Mouse (Mus musculus): ENCODE data around the gene Mfsd6l. TPM values are rescaled to one million over a fixed set of nuclear protein-coding genes. Genes with fewer than 3 reads are reported as not detected.

Mfsd6l gene
- polyA plus RNA-seq (2021): 0.08 TPM

DNA sequence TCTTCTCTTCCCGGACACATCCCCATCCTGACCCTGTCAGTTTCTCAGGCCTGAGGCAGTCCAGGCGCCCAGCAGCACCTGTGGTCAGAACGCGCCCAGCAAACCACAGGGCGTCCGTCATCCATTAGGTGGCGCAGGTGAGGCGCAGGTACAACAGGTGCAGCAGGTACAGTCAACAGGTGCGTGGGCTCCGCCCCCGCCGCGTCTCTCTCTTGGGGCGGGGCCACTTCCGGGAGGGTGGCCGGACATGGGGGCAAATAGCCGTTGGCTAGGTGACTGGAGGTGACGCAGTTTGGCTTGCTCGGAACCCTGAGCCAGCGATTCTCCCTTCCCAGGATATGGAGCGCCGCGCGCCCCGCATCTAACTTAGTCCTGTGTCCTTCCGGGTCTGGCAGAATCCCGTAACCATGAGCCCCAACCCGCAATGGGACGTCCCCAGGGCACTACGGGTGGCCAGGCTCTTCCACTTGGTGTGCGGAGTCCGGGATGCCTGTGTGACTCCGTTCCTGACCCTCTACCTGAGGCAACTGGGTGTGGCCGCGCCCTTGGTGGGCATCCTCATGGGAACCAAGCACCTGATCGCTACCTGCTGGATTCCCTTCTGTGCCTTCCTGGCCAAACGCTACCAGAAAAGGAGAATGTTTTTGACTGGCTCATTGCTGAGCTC is at the start of gene Mfsd6l:
TSS of gene Mfsd6l (plus strand) at position 269 of the 667 bp plus-strand sequence.
- no peak for TF ChIP-seq CTCF (IDR thresholded peaks at IDR 0.05)
- DNase-seq (ENCODE audit: low read depth, low spot score): no peak
- H3K27me3 ChIP-seq: no peaks in the 10 kb centered on the region
- CTCF ChIA-PET: interaction anchor here (1.0 kb wide), 1 partner anchor 20 kb away, joined by 3 read pairs; no protein-coding TSS in a partner anchor
- in situ Hi-C loops (cut with MboI; ENCODE audit: low pct_unique_long_range_greater_than_20kb): no loop called here
- no peak for ATAC-seq
- POLR2A ChIA-PET: no interaction called here

DNA sequence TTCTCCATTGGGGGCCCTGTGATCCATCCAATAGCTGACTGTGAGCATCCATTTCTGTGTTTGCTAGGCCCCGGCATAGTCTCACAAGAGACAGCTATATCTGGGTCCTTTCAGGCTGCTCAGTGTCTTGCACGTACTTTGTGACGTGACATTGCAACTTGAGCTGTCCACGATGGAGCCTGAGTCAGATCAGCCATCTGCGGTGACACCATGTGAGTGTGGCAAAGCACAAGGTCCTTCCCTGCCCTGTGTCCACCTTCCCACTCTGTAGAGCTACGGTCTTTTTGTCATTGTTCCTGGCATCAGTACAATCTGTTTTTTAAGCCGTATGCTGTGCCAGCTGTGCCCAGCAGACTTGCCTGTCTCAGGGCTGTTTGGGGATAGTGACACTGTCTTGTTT is 48.7 kb upstream of the Mfsd6l start:
- ChIA-PET CTCF (no interaction called here), POLR2A (interaction anchor here (0.8 kb wide), 1 partner anchor 16 kb away, joined by 3 read pairs; no protein-coding TSS in a partner anchor)
- DNase-seq (ENCODE audit: low read depth, low spot score) (no peak), ATAC-seq (no peak)
- H3K27me3 ChIP-seq: peaks cover 44% of the 10 kb centered on the region
- in situ Hi-C loops (cut with MboI; ENCODE audit: low pct_unique_long_range_greater_than_20kb): no loop called here
- TF ChIP-seq CTCF (IDR thresholded peaks at IDR 0.05): no peak

DNA sequence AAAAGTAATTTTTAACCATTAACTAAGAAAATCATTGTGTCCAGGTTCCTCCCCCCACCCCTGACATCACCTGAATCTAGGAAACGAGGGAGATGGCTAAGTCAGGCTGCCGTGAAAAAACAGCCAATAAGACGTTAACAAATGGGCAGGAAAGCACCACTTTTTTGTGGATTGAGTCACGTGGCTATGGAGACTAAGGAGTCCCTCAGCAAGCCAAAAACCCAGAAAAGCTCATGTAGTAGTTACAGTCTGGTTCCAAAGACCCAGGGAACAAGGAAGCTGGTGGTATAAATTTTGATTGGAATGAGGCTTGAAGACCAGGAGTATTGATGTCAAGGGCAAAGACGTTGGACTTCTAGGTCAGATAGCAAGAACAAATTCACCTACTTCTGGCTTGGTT is 47.4 kb upstream of the Mfsd6l start:
- no peak for ATAC-seq
- POLR2A ChIA-PET: no interaction called here
- peaks cover 54% of the 10 kb centered on the region for H3K27me3 ChIP-seq
- CTCF ChIA-PET: no interaction called here
- in situ Hi-C loops (cut with MboI; ENCODE audit: low pct_unique_long_range_greater_than_20kb): no loop called here
- no peak for DNase-seq (ENCODE audit: low read depth, low spot score)
- no peak for TF ChIP-seq CTCF (IDR thresholded peaks at IDR 0.05)

DNA sequence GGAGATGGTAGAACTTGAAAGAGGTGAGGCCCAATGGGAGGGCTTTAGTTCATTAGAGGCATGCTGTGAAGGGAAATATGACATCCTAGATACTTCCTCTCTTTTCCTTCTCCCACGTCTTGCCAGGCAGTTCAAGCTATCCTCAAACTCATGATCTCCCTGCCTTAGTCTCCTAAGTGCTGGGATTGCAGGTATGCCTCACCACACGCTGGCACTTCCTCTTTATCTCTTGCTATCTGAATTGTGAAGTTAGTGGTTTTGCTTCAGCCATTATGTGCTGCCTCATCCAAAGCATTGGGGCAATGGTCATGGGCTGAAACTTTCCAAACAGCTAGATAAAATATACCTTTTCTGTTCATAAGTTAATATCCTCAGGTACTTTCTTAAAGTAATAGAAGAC is 46.8 kb upstream of the Mfsd6l start:
- no peak for TF ChIP-seq CTCF (IDR thresholded peaks at IDR 0.05)
- ChIA-PET CTCF (no interaction called here), POLR2A (no interaction called here)
- H3K27me3 ChIP-seq: peaks cover 54% of the 10 kb centered on the region
- ATAC-seq: no peak
- no peak for DNase-seq (ENCODE audit: low read depth, low spot score)
- in situ Hi-C loops (cut with MboI; ENCODE audit: low pct_unique_long_range_greater_than_20kb): no loop called here

DNA sequence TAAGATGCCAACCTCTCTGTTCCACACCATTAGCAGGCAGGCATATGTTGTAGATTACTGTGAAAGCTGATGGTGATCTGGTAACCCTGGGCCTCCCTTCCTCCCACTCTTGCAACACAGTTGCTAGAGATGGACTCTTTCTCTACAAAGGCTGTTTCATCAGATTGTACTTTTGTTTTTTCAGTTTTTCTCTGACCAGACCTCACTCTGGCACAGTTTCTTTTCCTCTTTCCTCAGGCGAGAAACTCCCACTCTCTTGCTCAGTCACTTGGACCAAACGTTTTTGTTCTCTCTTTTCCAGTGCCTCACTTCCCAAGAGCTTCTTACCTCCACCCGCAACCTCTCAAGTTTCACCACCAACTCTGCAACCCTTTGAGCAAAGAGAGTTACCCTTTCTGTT is 42.0 kb upstream of the Mfsd6l start:
- H3K27me3 ChIP-seq: peaks cover 40% of the 10 kb centered on the region
- CTCF ChIA-PET: no interaction called here
- TF ChIP-seq CTCF (IDR thresholded peaks at IDR 0.05): no peak
- DNase-seq (ENCODE audit: low read depth, low spot score) (no peak), ATAC-seq (no peak)
- in situ Hi-C loops (cut with MboI; ENCODE audit: low pct_unique_long_range_greater_than_20kb): no loop called here
- POLR2A ChIA-PET: no interaction called here

DNA sequence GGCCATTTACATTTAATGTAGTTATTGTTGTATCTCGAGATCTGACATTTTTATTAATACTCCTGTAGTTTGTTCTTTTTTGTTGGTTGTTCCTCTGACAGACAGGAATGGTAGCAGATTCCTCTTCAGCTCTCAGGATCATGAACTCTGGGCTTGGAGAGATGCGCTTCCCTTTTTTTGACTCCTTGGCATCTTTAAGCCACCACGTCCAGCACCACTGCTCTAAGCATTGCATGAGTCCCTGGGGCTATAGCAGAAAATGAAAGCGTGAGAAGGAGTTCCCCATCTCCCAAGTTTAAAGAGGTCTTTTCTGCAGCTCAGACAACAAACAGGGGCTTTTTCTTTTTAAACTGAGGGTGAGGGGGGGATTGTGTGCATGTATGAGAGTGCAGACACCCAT is 36.6 kb upstream of the Mfsd6l start:
- in situ Hi-C loops (cut with MboI; ENCODE audit: low pct_unique_long_range_greater_than_20kb): no loop called here
- peaks cover 9% of the 10 kb centered on the region for H3K27me3 ChIP-seq
- ChIA-PET POLR2A (no interaction called here), CTCF (no interaction called here)
- TF ChIP-seq CTCF (IDR thresholded peaks at IDR 0.05): no peak
- ATAC-seq (no peak), DNase-seq (ENCODE audit: low read depth, low spot score) (no peak)

DNA sequence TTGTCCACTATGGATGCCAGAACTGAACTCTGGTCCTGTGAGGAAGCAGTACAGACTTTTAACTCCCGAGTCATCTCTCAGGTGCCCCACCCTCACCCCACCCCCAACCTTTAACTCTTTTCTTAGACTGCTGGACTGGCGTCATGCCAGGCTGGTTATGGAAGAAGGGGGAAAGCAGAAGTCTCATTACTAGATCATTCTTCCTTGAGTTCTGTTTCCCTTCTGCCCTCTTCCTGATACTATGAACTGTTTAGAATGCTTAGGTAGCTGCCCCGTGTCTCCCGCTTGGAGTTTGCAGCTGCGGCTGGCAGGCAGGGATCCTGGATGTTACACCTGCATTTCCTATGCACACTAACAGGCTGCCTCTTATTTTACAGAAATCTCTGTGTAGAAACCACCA is 36.2 kb upstream of the Mfsd6l start:
- ChIA-PET CTCF (no interaction called here), POLR2A (interaction anchor here (1.0 kb wide), 1 partner anchor 104 kb away, joined by 3 read pairs; no protein-coding TSS in a partner anchor)
- peaks cover 5% of the 10 kb centered on the region for H3K27me3 ChIP-seq
- ATAC-seq (no peak), DNase-seq (ENCODE audit: low read depth, low spot score) (no peak)
- in situ Hi-C loops (cut with MboI; ENCODE audit: low pct_unique_long_range_greater_than_20kb): no loop called here
- no peak for TF ChIP-seq CTCF (IDR thresholded peaks at IDR 0.05)

DNA sequence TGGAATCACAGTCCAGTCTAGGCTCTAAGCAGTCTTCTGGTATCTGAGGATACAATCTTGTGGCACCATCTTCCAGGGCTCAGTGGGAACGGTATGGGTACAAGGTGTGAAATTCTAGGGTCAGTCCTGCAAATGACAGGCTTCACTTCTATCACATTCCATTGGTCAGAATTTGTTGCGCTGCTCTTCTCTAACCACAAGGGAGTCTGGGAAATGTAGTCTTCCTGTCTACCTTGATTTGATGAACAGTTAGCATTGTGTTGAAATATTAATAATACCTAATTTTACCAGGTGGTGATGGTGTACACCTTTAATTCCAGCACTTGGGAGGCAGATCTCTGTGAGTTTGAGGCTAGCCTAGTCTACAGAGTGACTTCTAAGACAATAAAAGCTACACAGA is 35.5 kb upstream of the Mfsd6l start:
- TF ChIP-seq CTCF (IDR thresholded peaks at IDR 0.05): no peak
- DNase-seq (ENCODE audit: low read depth, low spot score): no peak
- peaks cover 3% of the 10 kb centered on the region for H3K27me3 ChIP-seq
- ATAC-seq: no peak
- ChIA-PET CTCF (no interaction called here), POLR2A (interaction anchor here (1.0 kb wide), 1 partner anchor 105 kb away, joined by 3 read pairs; no protein-coding TSS in a partner anchor)
- in situ Hi-C loops (cut with MboI; ENCODE audit: low pct_unique_long_range_greater_than_20kb): no loop called here

DNA sequence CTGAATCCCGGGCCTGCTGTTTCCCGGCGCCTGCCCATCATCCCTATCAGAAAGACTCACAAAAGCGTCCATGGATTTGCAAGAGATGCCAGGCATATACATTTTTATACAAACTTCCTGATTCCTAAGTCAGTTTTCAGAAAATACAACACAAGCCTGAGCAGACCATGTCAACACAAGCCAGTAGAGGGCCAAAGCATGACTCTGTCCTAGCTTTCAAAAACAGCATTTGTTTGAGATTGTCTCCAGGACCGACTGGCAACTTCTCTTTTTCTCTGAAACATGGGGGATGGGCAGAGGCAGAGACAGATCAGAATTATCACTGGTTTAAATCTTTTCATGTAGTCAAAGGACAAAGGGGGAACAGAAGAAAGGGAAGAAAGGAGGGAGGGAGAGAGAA is 34.6 kb upstream of the Mfsd6l start:
- TF ChIP-seq CTCF (IDR thresholded peaks at IDR 0.05): no peak
- no peak for ATAC-seq

DNA sequence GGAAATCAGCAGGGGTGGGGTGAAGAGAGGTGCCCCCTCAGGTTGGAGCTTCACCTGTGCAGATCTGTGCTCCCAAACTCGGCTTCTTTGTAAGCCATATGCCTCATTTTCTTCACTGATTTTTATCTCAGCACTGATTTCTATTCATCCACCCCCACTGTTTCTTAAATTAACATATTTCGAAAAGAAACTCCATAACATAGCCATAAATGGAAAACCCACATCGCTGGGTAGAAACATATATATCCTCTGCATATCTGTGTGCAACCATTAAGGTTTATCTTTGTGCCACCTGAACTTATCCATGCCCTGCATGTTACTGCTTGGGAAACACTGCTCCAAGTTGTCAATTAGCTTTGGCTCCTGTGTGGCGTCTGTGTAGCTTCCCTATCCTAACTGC is 29.5 kb upstream of the Mfsd6l start:
- DNase-seq (ENCODE audit: low read depth, low spot score) (no peak), ATAC-seq (no peak)
- in situ Hi-C loops (cut with MboI; ENCODE audit: low pct_unique_long_range_greater_than_20kb): no loop called here
- no peak for TF ChIP-seq CTCF (IDR thresholded peaks at IDR 0.05)
- CTCF ChIA-PET: interaction anchor here (0.7 kb wide), 1 partner anchor 22 kb away, joined by 3 read pairs; no protein-coding TSS in a partner anchor
- peaks cover 18% of the 10 kb centered on the region for H3K27me3 ChIP-seq
- POLR2A ChIA-PET: no interaction called here

More for the DNA sequence above, 34.6 kb upstream of the Mfsd6l start:
- DNase-seq (ENCODE audit: low read depth, low spot score): no peak
- in situ Hi-C loops (cut with MboI; ENCODE audit: low pct_unique_long_range_greater_than_20kb): no loop called here
- CTCF ChIA-PET: no interaction called here
- H3K27me3 ChIP-seq: peaks cover 3% of the 10 kb centered on the region
- POLR2A ChIA-PET: no interaction called here

DNA sequence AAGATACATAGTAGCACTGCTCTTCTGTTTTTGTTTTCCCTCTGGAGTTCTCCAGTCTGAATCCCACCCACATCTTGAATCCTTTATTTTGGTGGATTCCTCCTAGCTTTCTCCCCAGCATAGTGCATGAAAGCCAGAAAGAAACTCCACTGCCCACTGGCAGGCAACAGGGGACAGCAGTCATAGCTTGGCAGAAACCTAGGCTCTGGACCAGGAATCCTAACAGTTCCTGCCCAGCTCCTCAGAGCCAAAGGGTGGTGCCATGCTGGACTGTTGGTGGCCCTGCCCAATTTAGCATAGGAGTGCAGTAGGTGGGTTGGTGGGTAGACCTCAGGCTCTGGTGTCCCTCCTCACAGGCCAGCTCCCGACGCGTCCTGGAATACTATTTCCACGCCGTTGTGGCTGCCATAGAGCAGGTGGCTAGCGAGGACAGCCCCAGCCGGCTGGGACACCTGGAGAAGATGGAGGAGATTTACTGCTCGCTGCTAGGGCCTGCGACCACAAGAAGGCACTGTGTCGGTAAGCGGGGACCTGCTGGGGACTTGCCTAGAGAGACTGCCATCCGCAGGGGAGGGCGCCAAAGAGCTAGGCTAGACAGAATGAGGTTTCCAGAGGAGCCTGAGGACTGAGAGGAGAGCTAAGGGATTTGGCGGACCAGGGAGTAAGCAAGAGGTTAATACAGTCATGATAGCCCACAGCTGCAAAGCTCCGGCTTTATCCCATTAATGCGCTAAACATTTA is 24.8 kb upstream of the Mfsd6l start:
- ChIA-PET POLR2A (interaction anchor here (0.5 kb wide), 1 partner anchor 284 kb away, joined by 3 read pairs; no protein-coding TSS in a partner anchor), CTCF (no interaction called here)
- peak; percentile 32 for ATAC-seq
- no peak for TF ChIP-seq CTCF (IDR thresholded peaks at IDR 0.05)
- peaks cover 18% of the 10 kb centered on the region for H3K27me3 ChIP-seq
- no peak for DNase-seq (ENCODE audit: low read depth, low spot score)
- in situ Hi-C loops (cut with MboI; ENCODE audit: low pct_unique_long_range_greater_than_20kb): no loop called here

Data from Patski (cell line).